Mouse (Mus musculus) adrenal gland, postnatal 36 days (tissue): Measurements from ENCODE around the gene Palm2. TPM values are rescaled to one million over a fixed set of nuclear protein-coding genes. Genes with fewer than 3 reads are reported as not detected.
"Not testable (repeated sequence)": the region's sequence is repeated elsewhere in the genome, so short reads cannot be mapped to it uniquely, and the experiment has no call there.

Experiments
- DNase-seq, 2 experiments: peaks; one replicate each; pipeline ENCODE4 v3.0.0; 2021; ENCODE audit warnings: mixed read lengths in 1 of 2
- long read RNA-seq, 2 experiments: library from polyadenylated mRNA; stranded (forward); transcript quantifications; one replicate each; pipeline ENCODE4 v2.0.0; 2021; ENCODE audit warnings: borderline sequencing depth in 2 of 2
- total RNA-seq, 2 experiments: library from RNA; stranded (reverse); gene quantifications; 2 replicates each; pipeline ENCODE4 v1.2.3; 2021

Palm2 gene
- 10 to 100 TPM; 12.7 to 47.5 TPM for total RNA-seq
- long read RNA-seq, experiment 1, partial matches to known transcripts, result 1 of 2 reads
- long read RNA-seq, experiment 1, other reads (novel, unspliced or antisense), result 0 of 2 reads
- long read RNA-seq, experiment 2, result 0 reads

GRCm38 (mm10) chr4:57433941-57434704 lies at the start of gene Palm2:
Gene Palm2, plus strand, starts transcription at chr4:57434247.
- peak; percentile 67 to 74 for DNase-seq

- DNase-seq, result peak; percentile 6 to 16
Measured at GRCm38 (mm10) chr4:57384355-57384754, 49.7 kb upstream of the Palm2 start.

- no peak for DNase-seq
Measured at GRCm38 (mm10) chr4:57391103-57391502, 42.9 kb upstream of the Palm2 start.

GRCm38 (mm10) chr4:57396414-57396813 lies 37.6 kb upstream of the Palm2 start:
- no peak for DNase-seq

GRCm38 (mm10) chr4:57412385-57412784 lies 21.7 kb upstream of the Palm2 start:
- DNase-seq, result not testable (repeated sequence)

- no peak for DNase-seq
Measured at GRCm38 (mm10) chr4:57413016-57413415, 21.0 kb upstream of the Palm2 start.

GRCm38 (mm10) chr4:57413670-57414069 lies 20.4 kb upstream of the Palm2 start:
- not testable (repeated sequence) for DNase-seq

- DNase-seq, result no peak
Measured at GRCm38 (mm10) chr4:57424011-57424410, 10.0 kb upstream of the Palm2 start.

GRCm38 (mm10) chr4:57428317-57428716 lies 5.7 kb upstream of the Palm2 start:
- no peak for DNase-seq

GRCm38 (mm10) chr4:57434705-57435360 lies 786 bp downstream of the Palm2 start:
- DNase-seq, result no peak

- DNase-seq, result no peak
Measured at GRCm38 (mm10) chr4:57436286-57436685, 2.2 kb downstream of the Palm2 start.

- DNase-seq, result no peak
Measured at GRCm38 (mm10) chr4:57446082-57446481, 12.0 kb downstream of the Palm2 start.

- no peak for DNase-seq
Measured at GRCm38 (mm10) chr4:57446854-57447444, 12.9 kb downstream of the Palm2 start.

GRCm38 (mm10) chr4:57451896-57452295 lies 17.8 kb downstream of the Palm2 start:
- DNase-seq, result peak; percentile 54 to 72

GRCm38 (mm10) chr4:57452661-57453060 lies 18.6 kb downstream of the Palm2 start:
- no peak for DNase-seq

- DNase-seq, result peak; percentile 40 to 50
Measured at GRCm38 (mm10) chr4:57462378-57462777, 28.3 kb downstream of the Palm2 start.

- DNase-seq, result no peak
Measured at GRCm38 (mm10) chr4:57482435-57482834, 48.4 kb downstream of the Palm2 start.

GRCm38 (mm10) chr4:57486392-57486791 lies 52.3 kb downstream of the Palm2 start:
- DNase-seq, result no peak

- no peak for DNase-seq
Measured at GRCm38 (mm10) chr4:57489887-57490286, 55.8 kb downstream of the Palm2 start.

GRCm38 (mm10) chr4:57504792-57505191 lies 70.7 kb downstream of the Palm2 start:
- DNase-seq, result no peak

GRCm38 (mm10) chr4:57510576-57510975 lies 76.5 kb downstream of the Palm2 start:
- no peak for DNase-seq

- no peak for DNase-seq
Measured at GRCm38 (mm10) chr4:57511734-57512133, 77.7 kb downstream of the Palm2 start.
